In the genomic region with DNA sequence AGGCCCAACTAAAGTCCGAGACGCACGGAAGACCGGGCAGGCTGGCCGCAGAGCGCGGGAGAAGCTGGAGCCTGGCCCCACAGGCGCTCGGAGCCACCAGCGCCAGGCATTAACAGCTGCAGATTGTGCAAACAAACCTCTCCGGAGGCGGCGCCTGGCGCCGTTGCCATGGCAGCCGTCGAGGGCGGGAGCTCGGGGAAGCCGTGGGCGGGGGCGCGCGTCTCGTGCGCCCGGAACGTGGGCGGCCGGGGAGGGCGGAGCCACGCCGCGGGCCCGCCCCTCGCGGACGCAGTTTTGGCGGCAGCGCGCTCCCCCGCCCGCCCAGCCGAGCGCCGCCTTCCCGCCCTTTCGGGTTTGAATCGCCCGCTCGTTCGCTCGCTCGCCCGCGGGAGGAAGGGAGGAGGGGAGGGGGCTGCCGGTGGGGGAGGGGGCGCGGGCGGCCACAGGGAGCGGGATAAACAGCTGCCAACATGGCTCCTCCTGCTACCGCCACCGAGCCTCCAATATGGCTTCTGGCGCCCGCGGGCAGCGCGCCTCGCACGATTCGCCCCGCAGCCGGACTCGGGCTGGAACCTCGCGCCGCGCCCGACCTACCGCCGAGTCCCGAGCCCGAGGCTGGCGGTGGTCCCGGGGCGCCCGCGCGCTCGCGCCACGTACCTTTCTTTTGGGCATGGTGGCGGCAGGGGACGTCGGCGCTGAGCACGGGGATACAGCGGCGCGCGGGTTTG, we compare ENCODE assay signal across 8 mouse cellular contexts. TPM values are rescaled to one million over a fixed set of nuclear protein-coding genes. Genes with fewer than 3 reads are reported as not detected.
DNase-seq lines count a peak whose midpoint lies in the region; ATAC-seq and TF ChIP-seq lines count a peak whose summit lies in the region.

No protein-coding gene starts in this region.

- peak overlapping the region; percentile 78 for H3K4me3 ChIP-seq in G1E (ENCODE audit: low read depth, low read length)
- H3K4me3 ChIP-seq in forebrain, embryonic 15.5 days: peak overlapping the region; percentile 52
- peak overlapping the region; percentile 70 for H3K4me3 ChIP-seq in neural tube, embryonic 14.5 days (ENCODE audit: low read depth, low read length)
- H3K4me3 ChIP-seq in testis, adult 2 months (ENCODE audit: control insufficient read depth, low read depth, low read length): peak overlapping the region; percentile 88

- peak overlapping the region; percentile 72 for H3K9ac ChIP-seq in forebrain, embryonic 15.5 days (replicated peaks)
- H3K9ac ChIP-seq in neural tube, embryonic 14.5 days (replicated peaks; ENCODE audit: low read depth, low read length): peak overlapping the region; percentile 93

- TF ChIP-seq CTCF in G1E (IDR thresholded peaks at IDR 0.05; ENCODE audit: low read depth, low read length): no peak
- no peak for TF ChIP-seq CTCF in testis, adult 2 months (IDR thresholded peaks at IDR 0.05; ENCODE audit: control insufficient read depth, insufficient read depth, insufficient replicate concordance, low read depth, low read length)

- no peaks in the 10 kb centered on the region for H3K9me3 ChIP-seq in G1E (replicated peaks)
- H3K9me3 ChIP-seq in forebrain, embryonic 15.5 days: no peaks in the 10 kb centered on the region
- H3K9me3 ChIP-seq in neural tube, embryonic 14.5 days (ENCODE audit: control insufficient read depth, low read length): no peaks in the 10 kb centered on the region

- TF ChIP-seq POLR2A in testis, adult 2 months (IDR thresholded peaks at IDR 0.05; ENCODE audit: control insufficient read depth, low read depth, low read length): peak; percentile 21

- H3K4me1 ChIP-seq in G1E (ENCODE audit: insufficient read depth, low read depth, low read length): peaks cover 40% of the 10 kb centered on the region
- peaks cover 53% of the 10 kb centered on the region for H3K4me1 ChIP-seq in forebrain, embryonic 15.5 days
- H3K4me1 ChIP-seq in neural tube, embryonic 14.5 days (ENCODE audit: control insufficient read depth, insufficient read depth, low read length): peaks cover 34% of the 10 kb centered on the region
- H3K4me1 ChIP-seq in testis, adult 2 months (ENCODE audit: control insufficient read depth, insufficient read depth, low read length): peaks cover 15% of the 10 kb centered on the region

- peaks cover 69% of the 10 kb centered on the region for H3K36me3 ChIP-seq in G1E (replicated peaks)
- peaks cover 28% of the 10 kb centered on the region for H3K36me3 ChIP-seq in forebrain, embryonic 15.5 days
- peaks cover 26% of the 10 kb centered on the region for H3K36me3 ChIP-seq in neural tube, embryonic 14.5 days (ENCODE audit: control insufficient read depth, insufficient read depth, low read length)
- no peaks in the 10 kb centered on the region; the same call in 1 of the 2 replicates for H3K36me3 ChIP-seq in testis, adult 2 months (ENCODE audit: control insufficient read depth, insufficient read depth, low read length)

- H3K27me3 ChIP-seq in G1E (ENCODE audit: insufficient read depth, low read length): no peaks in the 10 kb centered on the region
- no peaks in the 10 kb centered on the region for H3K27me3 ChIP-seq in forebrain, embryonic 15.5 days
- H3K27me3 ChIP-seq in neural tube, embryonic 14.5 days (ENCODE audit: control insufficient read depth, insufficient read depth, low read length): no peaks in the 10 kb centered on the region
- no peaks in the 10 kb centered on the region for H3K27me3 ChIP-seq in testis, adult 2 months (ENCODE audit: control insufficient read depth, insufficient read depth, low read length)

- peak; percentile 57 for ATAC-seq in G1E (ENCODE audit: extremely low read depth, insufficient number of reproducible peaks, low FRiP score, poor library complexity, severe bottlenecking)
- ATAC-seq in forebrain, embryonic 15.5 days (replicated peaks): peak; percentile 58
- ATAC-seq in neural tube, embryonic 14.5 days (ENCODE audit: low read depth): peak; percentile 69

- peak overlapping the region; percentile 100 for H3K27ac ChIP-seq in forebrain, embryonic 15.5 days (replicated peaks)
- peak overlapping the region; percentile 99 for H3K27ac ChIP-seq in neural tube, embryonic 14.5 days (ENCODE audit: low read depth, low read length)
- H3K27ac ChIP-seq in testis, adult 2 months (ENCODE audit: control insufficient read depth, insufficient read depth, low read depth, low read length): peak overlapping the region; percentile 92

- WGBS in forebrain, embryonic 15.5 days: 1% methylated on average over 101 of the region's 101 CpGs
- under 1% methylated on average over 68 of the region's 101 CpGs for WGBS in neural tube, embryonic 14.5 days

- intact Hi-C loops in heart, postnatal 25 days (cut with DNase I): loop anchor here (5.0 kb wide), 1 partner anchor 35 kb away; no protein-coding TSS in a partner anchor

- peak; percentile 90 for DNase-seq in G1E (ENCODE audit: low spot score)
- peak; percentile 97 for DNase-seq in cerebellum, adult 11-12 months
- DNase-seq in heart, postnatal 25 days (ENCODE audit: low spot score): peak; percentile 95
- peak; percentile 97 to 98 for DNase-seq in layer of hippocampus, adult 18-20 months (ENCODE audit: low spot score in 2 of 2)
- peak; percentile 98 for DNase-seq in lung, adult 18-20 months

- peak overlapping the region; percentile 72 for H3K4me2 ChIP-seq in forebrain, embryonic 15.5 days (replicated peaks)
- H3K4me2 ChIP-seq in neural tube, embryonic 14.5 days (ENCODE audit: low read depth, low read length): peak overlapping the region; percentile 98

RNA-seq across cellular contexts. Expression of gene Hmgn2, which starts 1.1 kb away (rescaled TPM):
- total RNA-seq in G1E (2014; fragmentation: Nextera tagmentation): 313 and 359 TPM in 2 replicates
- total RNA-seq in G1E (2017): 127 and 148 TPM in 2 replicates
- 595 and 658 TPM in 2 replicates for polyA plus RNA-seq in G1E (2012)
- polyA plus RNA-seq in forebrain, embryonic 15.5 days (2015; fragmentation: Nextera tagmentation; extraction: Ambion mirVana): 2,070 and 2,100 TPM in 2 replicates
- 100 to 1,000 TPM; 104 to 120 TPM for total RNA-seq in heart, postnatal 25 days (2021)
- total RNA-seq in layer of hippocampus, adult 18-20 months (2021): 100 to 1,000 TPM in 1 of 2 experiments, 10 to 100 TPM in 1; 98.1 to 114 TPM
- polyA plus RNA-seq in neural tube, embryonic 14.5 days (2014; fragmentation: Nextera tagmentation; extraction: Ambion mirVana): 1,100 and 1,186 TPM in 2 replicates
- polyA plus RNA-seq in testis, adult 2 months (2012; rRNA removed): 30.4 and 34.0 TPM in 2 replicates

RNA-seq across cellular contexts. Expression of gene Dhdds, which starts 33.4 kb away (rescaled TPM):
- 21.1 and 21.7 TPM in 2 replicates for total RNA-seq in G1E (2014; fragmentation: Nextera tagmentation)
- 12.5 and 13.4 TPM in 2 replicates for total RNA-seq in G1E (2017)
- 14.5 and 14.9 TPM in 2 replicates for polyA plus RNA-seq in G1E (2012)
- 52.8 and 56.7 TPM in 2 replicates for polyA plus RNA-seq in forebrain, embryonic 15.5 days (2015; fragmentation: Nextera tagmentation; extraction: Ambion mirVana)
- 10 to 100 TPM; 26.4 to 30.1 TPM for total RNA-seq in heart, postnatal 25 days (2021)
- total RNA-seq in layer of hippocampus, adult 18-20 months (2021): 10 to 100 TPM; 56.6 to 61.9 TPM
- 48.8 and 48.9 TPM in 2 replicates for polyA plus RNA-seq in neural tube, embryonic 14.5 days (2014; fragmentation: Nextera tagmentation; extraction: Ambion mirVana)
- polyA plus RNA-seq in testis, adult 2 months (2012; rRNA removed): 16.6 and 17.3 TPM in 2 replicates

RNA-seq across cellular contexts. Expression of gene Lin28a, which starts 51.3 kb away (rescaled TPM):
- total RNA-seq in G1E (2014; fragmentation: Nextera tagmentation) (not detected in 2 replicates), G1E (2017) (0.06 and 0.11 TPM in 2 replicates)
- polyA plus RNA-seq in G1E (2012): not detected in 2 replicates
- polyA plus RNA-seq in forebrain, embryonic 15.5 days (2015; fragmentation: Nextera tagmentation; extraction: Ambion mirVana): not detected in 2 replicates
- total RNA-seq in heart, postnatal 25 days (2021): not detected
- not detected for total RNA-seq in layer of hippocampus, adult 18-20 months (2021)
- 0.09 and 0.28 TPM in 2 replicates for polyA plus RNA-seq in neural tube, embryonic 14.5 days (2014; fragmentation: Nextera tagmentation; extraction: Ambion mirVana)
- polyA plus RNA-seq in testis, adult 2 months (2012; rRNA removed): 1.2 TPM in 2 replicates

Comparison
In these comparisons a context has a peak if more than half of its experiments do, and no peak if none do; other contexts are left out.
1. Peak in every context shown above with its lines: DNase-seq, ATAC-seq, H3K4me3 ChIP-seq and H3K27ac ChIP-seq.
2. RNA of gene Hmgn2, which starts 1.1 kb away (polyA plus RNA-seq): 2,070 to 2,100 TPM in forebrain, embryonic 15.5 days, 1,100 to 1,186 TPM in neural tube, embryonic 14.5 days and 595 to 658 TPM in G1E; 30.4 to 34.0 TPM in testis, adult 2 months; every median in the first group is over 10 times any median in the second.